22 mouse cellular contexts compared by ENCODE assay signal in the genomic region with DNA sequence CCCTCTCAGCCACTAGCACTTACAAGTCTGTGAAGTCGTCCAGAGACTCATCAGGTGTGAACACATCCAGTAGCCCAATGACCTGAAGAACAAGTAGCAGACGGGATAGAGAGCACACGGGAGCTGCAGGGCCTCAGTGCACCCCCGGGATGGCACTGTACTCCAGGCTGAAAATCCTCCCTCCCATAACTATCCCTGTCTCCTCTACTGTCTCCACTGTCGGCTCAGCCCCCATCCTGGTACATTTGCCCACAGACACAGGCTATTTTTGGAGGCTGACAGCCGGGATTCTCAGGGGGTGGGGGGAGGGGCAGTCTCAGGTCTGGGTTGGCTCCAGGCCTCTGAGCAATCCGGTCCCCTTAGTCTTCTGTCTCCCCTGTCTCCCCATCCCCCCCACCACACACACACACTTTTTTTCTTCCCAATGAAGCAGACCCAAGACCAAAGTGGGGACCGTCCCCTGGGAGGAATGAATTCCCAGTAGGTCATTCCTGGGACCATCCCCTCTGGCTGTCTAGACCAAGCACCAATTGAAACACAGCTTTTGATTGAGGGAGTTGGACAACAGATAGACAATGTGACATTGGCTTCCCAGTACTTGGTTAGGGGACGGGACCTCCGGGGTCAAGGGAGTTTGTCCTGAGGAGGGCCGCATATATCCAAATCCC. TPM values are rescaled to one million over a fixed set of nuclear protein-coding genes. Genes with fewer than 3 reads are reported as not detected.
DNase-seq lines count a peak whose midpoint lies in the region; ATAC-seq lines count a peak whose summit lies in the region.
"Had no signal": no experiment of that assay in that cellular context is flagged by ENCODE, and none has a peak within 500 bp of the region (broad histone marks: within the 10 kb centered on the region; RNA-seq: fewer than 3 reads in every experiment).

No protein-coding gene starts in this region.

- DNase-seq in frontal cortex, postnatal 25 days (ENCODE audit: low spot score in 2 of 2), result no peak
- DNase-seq in heart, postnatal 25 days (ENCODE audit: low spot score), result no peak
- peak; percentile 33 to 58 for DNase-seq in cerebellum, postnatal 14 days
- no peak for DNase-seq in adrenal gland, postnatal 14 days
- DNase-seq in kidney, postnatal 14 days, result no peak
- DNase-seq: adrenal gland, adult 2 months; gastrocnemius, postnatal 10 days; kidney, adult 2 months; kidney, postnatal 25 days; left cerebral cortex, postnatal 4 days; liver; right cerebral cortex, postnatal 14 days; thymus, postnatal 4 days had no signal

- H3K27ac ChIP-seq in heart, embryonic 12.5 days (ENCODE audit: poor library complexity, severe bottlenecking), result peak overlapping the region; percentile 67; the same call in 1 of the 2 replicates
- peak overlapping the region; percentile 23; the same call in 1 of the 2 replicates for H3K27ac ChIP-seq in heart, embryonic 15.5 days
- H3K27ac ChIP-seq: embryonic facial prominence, embryonic 13.5 days; left cerebral cortex, adult 2 months; midbrain, embryonic 15.5 days had no signal

- no peaks in the 10 kb centered on the region for H3K9me3 ChIP-seq in heart, embryonic 12.5 days (replicated peaks)
- no peaks in the 10 kb centered on the region for H3K9me3 ChIP-seq in heart, embryonic 15.5 days (replicated peaks)
- H3K9me3 ChIP-seq: embryonic facial prominence, embryonic 13.5 days; midbrain, embryonic 15.5 days had no signal

- H3K4me3 ChIP-seq in heart, embryonic 12.5 days, result peak overlapping the region; percentile 23; the same call in 1 of the 2 replicates
- H3K4me3 ChIP-seq in heart, embryonic 15.5 days, result peak overlapping the region; percentile 13; the same call in 1 of the 2 replicates
- H3K4me3 ChIP-seq: embryonic facial prominence, embryonic 13.5 days; left cerebral cortex, adult 2 months; midbrain, embryonic 15.5 days had no signal

- intact Hi-C loops in heart, postnatal 25 days (cut with DNase I), result no loop called here

- 44% methylated on average over 11 of the region's 11 CpGs for WGBS in heart, embryonic 12.5 days
- WGBS in heart, embryonic 15.5 days, result 53% methylated on average over 11 of the region's 11 CpGs

- H3K36me3 ChIP-seq in heart, embryonic 12.5 days, result peaks cover 15% of the 10 kb centered on the region
- no peaks in the 10 kb centered on the region for H3K36me3 ChIP-seq in heart, embryonic 15.5 days
- H3K36me3 ChIP-seq: embryonic facial prominence, embryonic 13.5 days; midbrain, embryonic 15.5 days had no signal

- peak overlapping the region; percentile 56 for H3K4me2 ChIP-seq in heart, embryonic 12.5 days
- H3K4me2 ChIP-seq in heart, embryonic 15.5 days, result peak overlapping the region; percentile 48
- H3K4me2 ChIP-seq: embryonic facial prominence, embryonic 13.5 days; midbrain, embryonic 15.5 days had no signal

- H3K9ac ChIP-seq in heart, embryonic 12.5 days, result peak overlapping the region; percentile 52; the same call in 1 of the 2 replicates
- peak overlapping the region; percentile 25; the same call in 1 of the 2 replicates for H3K9ac ChIP-seq in heart, embryonic 15.5 days
- H3K9ac ChIP-seq: embryonic facial prominence, embryonic 13.5 days; midbrain, embryonic 15.5 days had no signal

- peaks cover 38% of the 10 kb centered on the region for H3K4me1 ChIP-seq in heart, embryonic 12.5 days (replicated peaks)
- H3K4me1 ChIP-seq in heart, embryonic 15.5 days (replicated peaks), result peaks cover 34% of the 10 kb centered on the region

- peak; percentile 48; the same call in 1 of the 2 replicates for ATAC-seq in frontal cortex, adult (ENCODE audit: low TSS enrichment)
- ATAC-seq in heart, embryonic 12.5 days (ENCODE audit: insufficient number of reproducible peaks, low FRiP score), result no peak
- ATAC-seq in heart, embryonic 15.5 days (replicated peaks; ENCODE audit: insufficient number of reproducible peaks, insufficient read depth, low FRiP score, low read depth), result peak; percentile 44
- ATAC-seq: forebrain, embryonic 16.5 days; inflammation-experienced regulatory T-cells, adult 6 months; lung, postnatal 0 days; midbrain, embryonic 15.5 days had no signal

- H3K27me3 ChIP-seq in heart, embryonic 12.5 days (replicated peaks), result peaks cover 28% of the 10 kb centered on the region
- peaks cover 35% of the 10 kb centered on the region for H3K27me3 ChIP-seq in heart, embryonic 15.5 days
- H3K27me3 ChIP-seq: midbrain, embryonic 15.5 days had no signal

RNA-seq across cellular contexts. Expression of a gene that starts 3.0 kb away (rescaled TPM):
- polyA plus RNA-seq in heart, embryonic 12.5 days (2016; fragmentation: Nextera tagmentation; extraction: Ambion mirVana), result 19.9 and 20.1 TPM in 2 replicates
- 10 to 100 TPM; 20.1 to 22.3 TPM for total RNA-seq in heart, postnatal 25 days (2021)
- 16.0 and 19.1 TPM in 2 replicates for polyA plus RNA-seq in heart, embryonic 15.5 days (2015; fragmentation: Nextera tagmentation; extraction: Ambion mirVana)
- total RNA-seq in adrenal gland, postnatal 14 days (2021), result 8.6 and 9.6 TPM in 2 replicates

RNA-seq across cellular contexts. Expression of a gene that starts 9.0 kb away (rescaled TPM):
- 12.7 and 13.4 TPM in 2 replicates for polyA plus RNA-seq in heart, embryonic 12.5 days (2016; fragmentation: Nextera tagmentation; extraction: Ambion mirVana)
- total RNA-seq in heart, postnatal 25 days (2021), result 1 to 10 TPM; 7.4 to 8.3 TPM
- polyA plus RNA-seq in heart, embryonic 15.5 days (2015; fragmentation: Nextera tagmentation; extraction: Ambion mirVana), result 14.8 and 18.2 TPM in 2 replicates
- 11.9 and 13.2 TPM in 2 replicates for total RNA-seq in adrenal gland, postnatal 14 days (2021)

RNA-seq across cellular contexts. Expression of a gene that starts 11.9 kb away (rescaled TPM):
- polyA plus RNA-seq in heart, embryonic 12.5 days (2016; fragmentation: Nextera tagmentation; extraction: Ambion mirVana), result 3.7 and 4.6 TPM in 2 replicates
- 1 to 10 TPM; 1.4 to 2.1 TPM for total RNA-seq in heart, postnatal 25 days (2021)
- 3.1 and 4.1 TPM in 2 replicates for polyA plus RNA-seq in heart, embryonic 15.5 days (2015; fragmentation: Nextera tagmentation; extraction: Ambion mirVana)
- total RNA-seq in adrenal gland, postnatal 14 days (2021), result 5.3 and 6.4 TPM in 2 replicates

RNA-seq across cellular contexts. Expression of a gene that starts 14.6 kb away (rescaled TPM):
- polyA plus RNA-seq in heart, embryonic 12.5 days (2016; fragmentation: Nextera tagmentation; extraction: Ambion mirVana), result 13.7 and 15.8 TPM in 2 replicates
- 1 to 10 TPM; 8.8 to 9.4 TPM for total RNA-seq in heart, postnatal 25 days (2021)
- polyA plus RNA-seq in heart, embryonic 15.5 days (2015; fragmentation: Nextera tagmentation; extraction: Ambion mirVana), result 7.9 and 10.6 TPM in 2 replicates
- 13.3 and 15.7 TPM in 2 replicates for total RNA-seq in adrenal gland, postnatal 14 days (2021)

RNA-seq across cellular contexts. Expression of a gene that starts 43.1 kb away (rescaled TPM):
- polyA plus RNA-seq in heart, embryonic 12.5 days (2016; fragmentation: Nextera tagmentation; extraction: Ambion mirVana), result 124 and 130 TPM in 2 replicates
- total RNA-seq in heart, postnatal 25 days (2021), result 10 to 100 TPM; 81.5 to 86.1 TPM
- polyA plus RNA-seq in heart, embryonic 15.5 days (2015; fragmentation: Nextera tagmentation; extraction: Ambion mirVana), result 76.5 and 109 TPM in 2 replicates
- total RNA-seq in adrenal gland, postnatal 14 days (2021), result 83.2 and 110 TPM in 2 replicates

Comparison
In these comparisons a context has a peak if more than half of its experiments do, and no peak if none do; other contexts are left out.
1. DNase-seq: peak in cerebellum, postnatal 14 days (2 of 2); none in frontal cortex, postnatal 25 days (0 of 2), heart, postnatal 25 days (single experiment), adrenal gland, postnatal 14 days (single experiment) and kidney, postnatal 14 days (single experiment).